Mouse (Mus musculus) limb, embryonic 10.5 days (tissue): ENCODE results near the gene Klf5. TPM values are rescaled to one million over a fixed set of nuclear protein-coding genes. Genes with fewer than 3 reads are reported as not detected.

Experiments
- DNase-seq: peaks from one replicate; pipeline ENCODE4 v3.0.0-alpha.2; 2017; ENCODE audit warnings: low spot score
- H3K27ac ChIP-seq: fragments of 300-500 bp; sonication (generic); 2 replicates; pipeline ENCODE4 v1.5.1; 2016; ENCODE audit warnings: mild to moderate bottlenecking
- H3K27me3 ChIP-seq: fragments of 300-500 bp; sonication (generic); 2 replicates; pipeline ENCODE4 v1.6.1; 2016; ENCODE audit warnings: low read depth, mild to moderate bottlenecking; ENCODE audit not compliant: poor library complexity, severe bottlenecking
- H3K36me3 ChIP-seq: fragments of 300-500 bp; sonication (generic); 2 replicates; pipeline ENCODE4 v1.6.1; 2016; ENCODE audit warnings: mild to moderate bottlenecking, moderate library complexity
- H3K4me1 ChIP-seq: fragments of 300-500 bp; sonication (generic); 2 replicates; pipeline ENCODE4 v1.6.1; 2016
- H3K4me3 ChIP-seq: fragments of 300-500 bp; sonication (generic); 2 replicates; pipeline ENCODE4 v1.5.1; 2016; ENCODE audit warnings: mild to moderate bottlenecking, moderate library complexity
- H3K9me3 ChIP-seq: fragments of 300-500 bp; sonication (generic); replicated peaks from 2 replicates; pipeline ENCODE4 v1.6.1; 2016; ENCODE audit warnings: mild to moderate bottlenecking
- WGBS: fragments of 180-500 bp; shearing (Covaris S2); methylation state at CpG from one replicate; pipeline ENCODE4 v1.1.7; 2016; 5-methylcytosine and 5-hydroxymethylcytosine counted together
- polyA plus RNA-seq: library from polyadenylated mRNA; unstranded; fragments of >200 nt; fragmentation: Nextera tagmentation; extraction: Ambion mirVana; gene quantifications from 2 replicates; pipeline ENCODE4 v1.2.1, GENCODE M21; 2016

The Klf5 gene
- polyA plus RNA-seq, 1 experiment from 2014 or later = 2.2 TPM

GRCm38 (mm10) chr14:99323376-99323775 is 24.9 kb downstream of the Klf5 start:
- Histone ChIP-seq H3K27me3 (no peaks in the 10 kb centered on the region), H3K9me3 (no peaks in the 10 kb centered on the region), H3K4me1 (peaks cover 3% of the 10 kb centered on the region; the same call in 1 of the 2 replicates), H3K36me3 (no peaks in the 10 kb centered on the region), H3K27ac (no peak overlapping the region), H3K4me3 (no peak overlapping the region)
- WGBS = 93% methylated on average over 10 of the region's 10 CpGs
- no peak for DNase-seq

- Histone ChIP-seq H3K27me3 (no peaks in the 10 kb centered on the region), H3K36me3 (no peaks in the 10 kb centered on the region), H3K4me3 (no peak overlapping the region), H3K9me3 (no peaks in the 10 kb centered on the region), H3K27ac (no peak overlapping the region), H3K4me1 (peaks cover 3% of the 10 kb centered on the region; the same call in 1 of the 2 replicates)
- WGBS = 65% methylated on average over 4 of the region's 4 CpGs
- no peak for DNase-seq
Observed at GRCm38 (mm10) chr14:99324523-99324922, 26.0 kb downstream of the Klf5 start.

GRCm38 (mm10) chr14:99325597-99326472 is 27.3 kb downstream of the Klf5 start:
- no peaks in the 10 kb centered on the region for H3K27me3 ChIP-seq
- H3K4me3 ChIP-seq = no peak overlapping the region
- H3K36me3 ChIP-seq = no peaks in the 10 kb centered on the region
- peaks cover 3% of the 10 kb centered on the region; the same call in 1 of the 2 replicates for H3K4me1 ChIP-seq
- DNase-seq = no peak
- 87% methylated on average over 12 of the region's 12 CpGs for WGBS
- no peaks in the 10 kb centered on the region for H3K9me3 ChIP-seq
- no peak overlapping the region for H3K27ac ChIP-seq

GRCm38 (mm10) chr14:99336598-99336997 is 38.1 kb downstream of the Klf5 start:
- Histone ChIP-seq H3K27ac (no peak overlapping the region), H3K4me1 (no peaks in the 10 kb centered on the region), H3K36me3 (no peaks in the 10 kb centered on the region), H3K27me3 (no peaks in the 10 kb centered on the region), H3K4me3 (no peak overlapping the region), H3K9me3 (no peaks in the 10 kb centered on the region)
- WGBS = 97% methylated on average over 3 of the region's 3 CpGs
- no peak for DNase-seq

- DNase-seq = no peak
- Histone ChIP-seq H3K4me1 (no peaks in the 10 kb centered on the region), H3K9me3 (no peaks in the 10 kb centered on the region), H3K4me3 (no peak overlapping the region), H3K36me3 (no peaks in the 10 kb centered on the region), H3K27ac (no peak overlapping the region), H3K27me3 (no peaks in the 10 kb centered on the region)
- 61% methylated on average over 8 of the region's 8 CpGs for WGBS
Observed at GRCm38 (mm10) chr14:99339021-99339420, 40.5 kb downstream of the Klf5 start.

- Histone ChIP-seq H3K27me3 (no peaks in the 10 kb centered on the region), H3K4me3 (no peak overlapping the region), H3K27ac (no peak overlapping the region), H3K4me1 (no peaks in the 10 kb centered on the region), H3K9me3 (no peaks in the 10 kb centered on the region), H3K36me3 (no peaks in the 10 kb centered on the region)
- WGBS = 11% methylated on average over 9 of the region's 9 CpGs
- no peak for DNase-seq
Observed at GRCm38 (mm10) chr14:99339681-99340522, 41.4 kb downstream of the Klf5 start.

GRCm38 (mm10) chr14:99340703-99341102 is 42.2 kb downstream of the Klf5 start:
- no peaks in the 10 kb centered on the region for H3K27me3 ChIP-seq
- H3K9me3 ChIP-seq = no peaks in the 10 kb centered on the region
- DNase-seq = no peak
- no peaks in the 10 kb centered on the region for H3K36me3 ChIP-seq
- H3K4me3 ChIP-seq = no peak overlapping the region
- 73% methylated on average over 1 of the region's 1 CpGs for WGBS
- no peak overlapping the region for H3K27ac ChIP-seq
- no peaks in the 10 kb centered on the region for H3K4me1 ChIP-seq

GRCm38 (mm10) chr14:99348175-99348764 is 49.8 kb downstream of the Klf5 start:
- DNase-seq = no peak
- WGBS = 61% methylated on average over 13 of the region's 13 CpGs
- Histone ChIP-seq H3K4me3 (no peak overlapping the region), H3K27ac (no peak overlapping the region), H3K27me3 (no peaks in the 10 kb centered on the region), H3K36me3 (no peaks in the 10 kb centered on the region), H3K9me3 (no peaks in the 10 kb centered on the region), H3K4me1 (0 out of 2 replicates have a peak, but pooled peaks cover 3% of the 10 kb centered on the region)

GRCm38 (mm10) chr14:99349606-99350005 is 51.1 kb downstream of the Klf5 start:
- Histone ChIP-seq H3K27ac (no peak overlapping the region), H3K4me3 (no peak overlapping the region), H3K36me3 (no peaks in the 10 kb centered on the region), H3K4me1 (0 out of 2 replicates have a peak, but pooled peaks cover 3% of the 10 kb centered on the region), H3K27me3 (no peaks in the 10 kb centered on the region), H3K9me3 (no peaks in the 10 kb centered on the region)
- WGBS = 83% methylated on average over 6 of the region's 6 CpGs
- DNase-seq = no peak

- 0 out of 2 replicates have a peak, but pooled peaks cover 3% of the 10 kb centered on the region for H3K4me1 ChIP-seq
- no peaks in the 10 kb centered on the region for H3K36me3 ChIP-seq
- H3K9me3 ChIP-seq = no peaks in the 10 kb centered on the region
- 66% methylated on average over 4 of the region's 4 CpGs for WGBS
- H3K4me3 ChIP-seq = no peak overlapping the region
- DNase-seq = no peak
- no peak overlapping the region for H3K27ac ChIP-seq
- no peaks in the 10 kb centered on the region for H3K27me3 ChIP-seq
Observed at GRCm38 (mm10) chr14:99352989-99353388, 54.5 kb downstream of the Klf5 start.

- Histone ChIP-seq H3K4me1 (0 out of 2 replicates have a peak, but pooled peaks cover under 1% of the 10 kb centered on the region), H3K4me3 (no peak overlapping the region), H3K27me3 (no peaks in the 10 kb centered on the region), H3K9me3 (no peaks in the 10 kb centered on the region), H3K27ac (no peak overlapping the region), H3K36me3 (no peaks in the 10 kb centered on the region)
- WGBS = 85% methylated on average over 2 of the region's 2 CpGs
- no peak for DNase-seq
Observed at GRCm38 (mm10) chr14:99354046-99354445, 55.6 kb downstream of the Klf5 start.

GRCm38 (mm10) chr14:99354761-99355609 is 56.5 kb downstream of the Klf5 start:
- no peaks in the 10 kb centered on the region for H3K27me3 ChIP-seq
- DNase-seq = no peak
- H3K4me1 ChIP-seq = no peaks in the 10 kb centered on the region
- 89% methylated on average over 10 of the region's 10 CpGs for WGBS
- H3K9me3 ChIP-seq = no peaks in the 10 kb centered on the region
- H3K36me3 ChIP-seq = no peaks in the 10 kb centered on the region
- H3K27ac ChIP-seq = no peak overlapping the region
- H3K4me3 ChIP-seq = no peak overlapping the region
